Mouse (Mus musculus): ENCODE results near the gene Zfp827.

- TF ChIP-seq CTCF (IDR thresholded peaks at IDR 0.05; ENCODE audit: extremely low read depth, insufficient read depth, insufficient read length, insufficient replicate concordance) (no peak), POLR2A (IDR thresholded peaks at IDR 0.05; ENCODE audit: low read depth, low read length) (no peak)
These were observed 83.2 kb downstream of the Zfp827 start for GRCm38 (mm10) chr8:79111461-79111860.
